Mouse (Mus musculus): Measurements from ENCODE around the gene Akap13. TPM values are rescaled to one million over a fixed set of nuclear protein-coding genes. Genes with fewer than 3 reads are reported as not detected.
"Not testable (repeated sequence)": the region's sequence is repeated elsewhere in the genome, so short reads cannot be mapped to it uniquely, and the experiment has no call there.

Gene Akap13
- polyA plus RNA-seq, 1 experiment from 2014 or later = 32.1 TPM

DNA sequence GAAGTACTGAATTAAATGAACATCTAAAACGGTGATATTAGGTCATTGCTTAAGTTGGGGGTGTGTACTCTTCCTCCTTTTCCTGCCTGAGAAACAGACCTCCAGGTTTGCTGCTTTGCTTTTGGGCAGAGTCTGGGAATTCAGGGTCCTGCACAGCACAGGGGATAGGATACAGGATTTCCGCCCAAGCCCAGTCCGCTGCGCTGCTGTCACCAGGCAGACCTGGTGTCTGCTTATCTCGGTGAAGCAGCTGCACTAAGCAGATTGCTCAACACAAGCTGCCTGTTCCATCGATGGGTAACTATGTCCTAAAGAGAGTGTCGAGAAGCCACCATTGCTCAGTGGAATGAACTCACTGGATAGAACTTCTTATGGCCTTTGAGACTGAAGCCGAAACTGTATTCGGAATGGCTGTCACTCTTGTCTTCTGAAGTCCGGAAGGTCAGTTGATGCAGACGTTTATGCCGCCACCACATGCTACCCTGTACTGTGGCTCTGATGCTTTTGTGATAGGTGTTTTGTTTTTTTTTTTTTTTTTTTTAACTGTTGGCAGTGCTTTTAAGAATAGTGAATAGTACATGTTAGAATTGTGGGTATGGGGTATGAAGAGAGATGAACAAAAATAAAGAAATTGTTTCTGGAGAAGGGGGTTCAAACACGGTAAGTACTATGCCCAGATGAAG lies 156.8 kb downstream of the Akap13 start:
- no peak overlapping the region for H3K4me3 ChIP-seq (ENCODE audit: low read depth, low read length)
- no peaks in the 10 kb centered on the region for H3K9me3 ChIP-seq (ENCODE audit: control insufficient read depth, low read length)
- H3K27me3 ChIP-seq (ENCODE audit: control insufficient read depth, insufficient read depth, low read length) = no peaks in the 10 kb centered on the region
- WGBS = 84% methylated on average over 13 of the region's 13 CpGs
- H3K4me2 ChIP-seq (replicated peaks; ENCODE audit: low read depth, low read length) = no peak overlapping the region
- H3K27ac ChIP-seq (ENCODE audit: low read depth, low read length) = no peak overlapping the region
- 0 out of 2 replicates have a peak, but pooled peaks cover 2% of the 10 kb centered on the region for H3K36me3 ChIP-seq (ENCODE audit: control insufficient read depth, insufficient read depth, low read length)
- DNase-seq (ENCODE audit: low spot score) = no peak
- H3K9ac ChIP-seq (ENCODE audit: low read depth, low read length) = no peak overlapping the region
- H3K4me1 ChIP-seq (replicated peaks; ENCODE audit: control insufficient read depth, insufficient read depth, low read length) = no peaks in the 10 kb centered on the region
- no peak for ATAC-seq (ENCODE audit: low FRiP score)

DNA sequence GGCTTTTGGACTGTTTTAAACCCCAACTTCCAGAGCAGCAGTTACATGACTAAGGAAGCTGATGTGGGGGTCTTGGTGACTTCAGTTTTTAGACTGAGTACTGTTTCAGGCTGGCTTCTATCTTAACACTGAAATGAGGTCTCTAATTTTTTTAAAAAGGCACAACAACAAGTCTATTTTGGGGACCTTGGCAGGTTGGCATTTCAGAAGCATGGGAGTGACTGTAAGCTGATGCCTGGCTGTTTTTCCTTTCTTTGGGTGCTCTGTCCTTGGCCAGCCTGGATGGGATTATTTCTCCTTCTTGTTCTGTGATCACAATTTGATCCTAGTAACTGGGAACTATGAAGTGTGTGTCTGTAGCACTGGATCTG lies 157.3 kb downstream of the Akap13 start:
- no peak overlapping the region for H3K27ac ChIP-seq (ENCODE audit: low read depth, low read length)
- H3K4me1 ChIP-seq (replicated peaks; ENCODE audit: control insufficient read depth, insufficient read depth, low read length) = no peaks in the 10 kb centered on the region
- ATAC-seq (ENCODE audit: low FRiP score) (no peak), DNase-seq (ENCODE audit: low spot score) (no peak)
- no peak overlapping the region for H3K9ac ChIP-seq (ENCODE audit: low read depth, low read length)
- H3K4me3 ChIP-seq (ENCODE audit: low read depth, low read length) = no peak overlapping the region
- H3K27me3 ChIP-seq (ENCODE audit: control insufficient read depth, insufficient read depth, low read length) = no peaks in the 10 kb centered on the region
- no peaks in the 10 kb centered on the region for H3K9me3 ChIP-seq (ENCODE audit: control insufficient read depth, low read length)
- 0 out of 2 replicates have a peak, but pooled peaks cover 2% of the 10 kb centered on the region for H3K36me3 ChIP-seq (ENCODE audit: control insufficient read depth, insufficient read depth, low read length)
- no peak overlapping the region for H3K4me2 ChIP-seq (replicated peaks; ENCODE audit: low read depth, low read length)

DNA sequence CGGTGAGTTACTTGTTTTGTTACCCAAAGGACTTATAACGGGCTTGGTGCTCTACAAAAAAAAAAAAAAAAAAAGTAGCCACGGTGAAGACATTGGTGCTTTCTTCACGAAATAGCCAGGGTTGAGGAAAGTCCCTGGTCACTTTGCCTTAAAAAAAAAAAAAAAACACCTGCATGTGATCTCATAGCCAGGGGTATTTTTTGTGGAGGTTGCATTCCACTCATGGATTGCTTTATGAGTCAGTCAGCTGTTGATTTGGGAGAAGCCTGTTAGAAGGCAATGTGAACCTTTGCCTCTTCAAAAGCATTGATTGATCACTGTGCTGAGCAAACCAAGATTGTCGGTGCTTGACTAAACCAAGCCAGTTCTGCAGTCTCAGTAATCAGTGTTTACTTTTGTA lies 157.9 kb downstream of the Akap13 start:
- Histone ChIP-seq H3K4me2 (replicated peaks; ENCODE audit: low read depth, low read length) (no peak overlapping the region), H3K4me1 (replicated peaks; ENCODE audit: control insufficient read depth, insufficient read depth, low read length) (no peaks in the 10 kb centered on the region), H3K9ac (ENCODE audit: low read depth, low read length) (no peak overlapping the region), H3K27ac (ENCODE audit: low read depth, low read length) (no peak overlapping the region), H3K27me3 (ENCODE audit: control insufficient read depth, insufficient read depth, low read length) (no peaks in the 10 kb centered on the region), H3K4me3 (ENCODE audit: low read depth, low read length) (no peak overlapping the region), H3K36me3 (ENCODE audit: control insufficient read depth, insufficient read depth, low read length) (0 out of 2 replicates have a peak, but pooled peaks cover 2% of the 10 kb centered on the region), H3K9me3 (ENCODE audit: control insufficient read depth, low read length) (no peaks in the 10 kb centered on the region)
- 79% methylated on average over 5 of the region's 5 CpGs for WGBS
- ATAC-seq (ENCODE audit: low FRiP score) (no peak), DNase-seq (ENCODE audit: low spot score) (no peak)

DNA sequence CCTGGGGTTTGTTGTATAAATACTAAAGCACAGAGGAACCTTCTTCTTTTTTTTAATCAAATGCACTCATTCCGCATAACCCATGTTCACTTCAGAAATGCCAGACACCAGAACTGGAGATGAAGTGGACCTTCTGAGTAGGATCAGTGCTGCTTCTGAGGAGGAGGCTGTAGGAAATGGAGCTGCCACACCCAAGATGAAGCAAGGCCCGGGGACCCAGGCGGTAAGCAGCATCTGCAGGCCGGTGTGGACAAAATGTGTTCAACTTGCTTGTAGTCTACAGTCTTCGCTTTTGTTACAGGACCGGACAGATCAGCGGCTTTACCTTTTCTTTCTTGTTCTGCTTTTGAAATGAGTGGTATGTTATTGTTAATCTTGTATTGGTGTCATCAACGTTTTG lies 159.5 kb downstream of the Akap13 start:
- no peak overlapping the region for H3K4me2 ChIP-seq (replicated peaks; ENCODE audit: low read depth, low read length)
- H3K27ac ChIP-seq (ENCODE audit: low read depth, low read length) = no peak overlapping the region
- DNase-seq (ENCODE audit: low spot score) (no peak), ATAC-seq (ENCODE audit: low FRiP score) (no peak)
- 93% methylated on average over 8 of the region's 8 CpGs for WGBS
- no peaks in the 10 kb centered on the region for H3K27me3 ChIP-seq (ENCODE audit: control insufficient read depth, insufficient read depth, low read length)
- H3K9me3 ChIP-seq (ENCODE audit: control insufficient read depth, low read length) = no peaks in the 10 kb centered on the region
- 0 out of 2 replicates have a peak, but pooled peaks cover 2% of the 10 kb centered on the region for H3K36me3 ChIP-seq (ENCODE audit: control insufficient read depth, insufficient read depth, low read length)
- H3K4me3 ChIP-seq (ENCODE audit: low read depth, low read length) = no peak overlapping the region
- H3K4me1 ChIP-seq (replicated peaks; ENCODE audit: control insufficient read depth, insufficient read depth, low read length) = no peaks in the 10 kb centered on the region
- no peak overlapping the region for H3K9ac ChIP-seq (ENCODE audit: low read depth, low read length)

DNA sequence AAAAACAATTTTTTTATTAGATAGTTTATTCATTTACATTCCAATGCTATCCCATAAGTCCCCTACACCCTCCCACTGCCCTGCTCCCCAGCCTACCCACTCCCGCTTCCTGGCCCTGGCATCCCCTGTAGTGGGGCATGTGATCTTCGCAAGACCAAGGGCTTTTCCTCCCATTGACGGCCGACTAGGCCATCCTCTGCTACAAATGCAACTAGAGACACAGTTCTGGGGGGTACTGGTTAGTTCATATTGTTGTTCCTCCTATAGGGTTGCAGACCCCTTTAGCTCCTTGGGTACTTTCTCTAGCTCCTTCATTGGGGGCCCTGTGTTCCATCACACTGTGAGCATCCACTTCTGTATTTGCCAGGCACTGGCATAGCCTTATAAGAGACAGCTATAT lies 161.9 kb downstream of the Akap13 start:
- H3K4me3 ChIP-seq (ENCODE audit: low read depth, low read length); H3K4me1 ChIP-seq (replicated peaks; ENCODE audit: control insufficient read depth, insufficient read depth, low read length); H3K9me3 ChIP-seq (ENCODE audit: control insufficient read depth, low read length); H3K27ac ChIP-seq (ENCODE audit: low read depth, low read length); H3K4me2 ChIP-seq (replicated peaks; ENCODE audit: low read depth, low read length); DNase-seq (ENCODE audit: low spot score); H3K36me3 ChIP-seq (ENCODE audit: control insufficient read depth, insufficient read depth, low read length); ATAC-seq (ENCODE audit: low FRiP score); H3K27me3 ChIP-seq (ENCODE audit: control insufficient read depth, insufficient read depth, low read length); H3K9ac ChIP-seq (ENCODE audit: low read depth, low read length): not testable (repeated sequence)
- 90% methylated on average over 4 of the region's 4 CpGs for WGBS

DNA sequence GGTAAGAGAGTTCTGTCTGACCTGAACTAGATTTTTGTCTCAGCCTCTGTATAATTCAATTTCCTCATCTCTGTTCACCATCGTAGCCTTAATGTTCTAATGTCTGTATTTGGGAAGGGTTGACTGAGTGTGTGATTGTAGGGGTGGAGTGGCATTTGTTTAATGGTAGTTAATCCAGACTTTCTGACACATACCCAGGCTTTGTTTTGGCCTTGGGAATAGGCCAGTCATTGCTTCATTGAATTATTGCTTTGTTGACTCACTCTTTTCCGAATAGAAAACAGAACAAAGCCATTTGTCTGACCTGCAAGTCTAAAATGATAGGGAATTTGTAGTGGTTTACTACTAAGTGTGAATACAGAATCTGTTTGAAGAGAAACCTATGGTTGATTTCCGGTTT lies 163.4 kb downstream of the Akap13 start:
- no peaks in the 10 kb centered on the region for H3K36me3 ChIP-seq (ENCODE audit: control insufficient read depth, insufficient read depth, low read length)
- no peaks in the 10 kb centered on the region for H3K27me3 ChIP-seq (ENCODE audit: control insufficient read depth, insufficient read depth, low read length)
- no peak for ATAC-seq (ENCODE audit: low FRiP score)
- no peaks in the 10 kb centered on the region for H3K4me1 ChIP-seq (replicated peaks; ENCODE audit: control insufficient read depth, insufficient read depth, low read length)
- no peak overlapping the region for H3K4me3 ChIP-seq (ENCODE audit: low read depth, low read length)
- 83% methylated on average over 3 of the region's 3 CpGs for WGBS
- no peak overlapping the region for H3K27ac ChIP-seq (ENCODE audit: low read depth, low read length)
- H3K9me3 ChIP-seq (ENCODE audit: control insufficient read depth, low read length) = no peaks in the 10 kb centered on the region
- DNase-seq (ENCODE audit: low spot score) = no peak
- H3K9ac ChIP-seq (ENCODE audit: low read depth, low read length) = no peak overlapping the region
- no peak overlapping the region for H3K4me2 ChIP-seq (replicated peaks; ENCODE audit: low read depth, low read length)

DNA sequence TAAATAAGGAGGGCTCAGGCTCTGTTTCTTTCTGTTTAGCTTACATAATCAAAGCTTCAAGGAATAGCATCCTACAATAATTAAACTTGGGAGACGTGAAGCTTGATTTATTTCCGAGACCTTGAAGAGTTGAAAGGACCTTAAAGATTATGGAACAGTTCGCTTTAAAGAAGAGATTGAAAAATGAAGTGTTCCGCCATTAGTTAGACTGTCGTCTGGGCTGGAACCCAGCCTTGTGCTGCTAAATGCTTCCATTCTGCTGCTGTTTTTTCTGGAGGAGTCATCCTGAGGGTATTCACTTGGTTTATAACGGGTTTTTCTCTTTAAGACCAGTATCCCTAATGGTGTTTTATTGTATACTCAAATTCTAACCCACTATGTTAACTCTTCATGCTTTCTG lies 164.5 kb downstream of the Akap13 start:
- 91% methylated on average over 6 of the region's 6 CpGs for WGBS
- no peak for ATAC-seq (ENCODE audit: low FRiP score)
- no peaks in the 10 kb centered on the region for H3K4me1 ChIP-seq (replicated peaks; ENCODE audit: control insufficient read depth, insufficient read depth, low read length)
- no peak for DNase-seq (ENCODE audit: low spot score)
- H3K9ac ChIP-seq (ENCODE audit: low read depth, low read length) = no peak overlapping the region
- H3K27me3 ChIP-seq (ENCODE audit: control insufficient read depth, insufficient read depth, low read length) = no peaks in the 10 kb centered on the region
- no peak overlapping the region for H3K4me2 ChIP-seq (replicated peaks; ENCODE audit: low read depth, low read length)
- H3K36me3 ChIP-seq (ENCODE audit: control insufficient read depth, insufficient read depth, low read length) = no peaks in the 10 kb centered on the region
- H3K4me3 ChIP-seq (ENCODE audit: low read depth, low read length) = no peak overlapping the region
- H3K9me3 ChIP-seq (ENCODE audit: control insufficient read depth, low read length) = no peaks in the 10 kb centered on the region
- H3K27ac ChIP-seq (ENCODE audit: low read depth, low read length) = no peak overlapping the region

DNA sequence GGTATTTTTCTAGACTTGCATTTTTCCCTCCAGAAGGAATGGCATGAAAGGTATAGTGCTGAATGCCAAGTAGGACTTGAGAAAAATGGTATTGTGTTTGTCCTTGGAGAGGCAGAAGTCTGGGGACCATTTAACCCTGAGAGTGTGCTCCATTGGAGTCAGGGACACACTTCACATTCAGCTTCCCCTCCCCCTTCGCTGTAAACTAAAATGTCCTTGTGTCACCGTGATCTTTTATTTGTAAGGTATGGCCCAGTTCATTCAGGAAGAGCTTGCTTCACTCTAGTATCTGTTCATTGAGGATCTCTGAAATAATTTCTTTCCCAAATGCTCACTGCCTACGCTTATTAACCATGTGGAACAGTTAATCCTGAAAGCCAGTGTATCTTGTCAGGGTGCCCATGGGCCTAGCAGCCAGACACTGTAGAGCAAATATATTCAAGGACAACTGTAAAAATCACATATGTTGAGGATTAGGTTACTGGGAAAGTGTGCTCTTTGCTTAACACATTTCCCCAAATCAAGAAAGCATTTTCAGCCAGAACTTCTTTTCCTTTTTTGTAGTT lies 165.1 kb downstream of the Akap13 start:
- no peaks in the 10 kb centered on the region for H3K9me3 ChIP-seq (ENCODE audit: control insufficient read depth, low read length)
- no peaks in the 10 kb centered on the region for H3K36me3 ChIP-seq (ENCODE audit: control insufficient read depth, insufficient read depth, low read length)
- no peaks in the 10 kb centered on the region for H3K4me1 ChIP-seq (replicated peaks; ENCODE audit: control insufficient read depth, insufficient read depth, low read length)
- ATAC-seq (ENCODE audit: low FRiP score) (no peak), DNase-seq (ENCODE audit: low spot score) (no peak)
- H3K27ac ChIP-seq (ENCODE audit: low read depth, low read length) = no peak overlapping the region
- no peak overlapping the region for H3K9ac ChIP-seq (ENCODE audit: low read depth, low read length)
- no peak overlapping the region for H3K4me2 ChIP-seq (replicated peaks; ENCODE audit: low read depth, low read length)
- H3K27me3 ChIP-seq (ENCODE audit: control insufficient read depth, insufficient read depth, low read length) = no peaks in the 10 kb centered on the region
- no peak overlapping the region for H3K4me3 ChIP-seq (ENCODE audit: low read depth, low read length)
- 95% methylated on average over 3 of the region's 3 CpGs for WGBS

DNA sequence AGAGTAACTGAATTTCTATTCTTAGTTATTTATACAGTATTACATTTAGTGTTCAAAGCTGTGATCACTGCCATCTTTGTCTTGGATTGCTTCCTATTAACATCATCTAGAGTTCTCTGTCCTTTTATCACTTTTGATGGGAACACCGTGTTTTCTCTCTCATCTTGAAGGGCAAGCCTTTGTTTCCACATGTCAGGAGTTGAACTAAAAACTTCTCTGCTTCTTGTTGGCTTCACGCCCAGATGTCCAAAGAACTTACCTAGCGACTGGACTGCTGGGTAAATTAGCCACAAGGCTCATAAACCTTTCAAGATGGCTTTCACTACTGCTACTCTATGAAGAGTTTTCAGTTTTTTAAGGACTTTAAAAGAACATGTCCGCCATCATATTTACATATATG lies 165.6 kb downstream of the Akap13 start:
- no peak overlapping the region for H3K27ac ChIP-seq (ENCODE audit: low read depth, low read length)
- no peak overlapping the region for H3K4me2 ChIP-seq (replicated peaks; ENCODE audit: low read depth, low read length)
- H3K9me3 ChIP-seq (ENCODE audit: control insufficient read depth, low read length) = no peaks in the 10 kb centered on the region
- H3K4me1 ChIP-seq (replicated peaks; ENCODE audit: control insufficient read depth, insufficient read depth, low read length) = no peaks in the 10 kb centered on the region
- DNase-seq (ENCODE audit: low spot score) (no peak), ATAC-seq (ENCODE audit: low FRiP score) (no peak)
- no peaks in the 10 kb centered on the region for H3K27me3 ChIP-seq (ENCODE audit: control insufficient read depth, insufficient read depth, low read length)
- H3K9ac ChIP-seq (ENCODE audit: low read depth, low read length) = no peak overlapping the region
- H3K36me3 ChIP-seq (ENCODE audit: control insufficient read depth, insufficient read depth, low read length) = no peaks in the 10 kb centered on the region
- WGBS = 92% methylated on average over 4 of the region's 4 CpGs
- H3K4me3 ChIP-seq (ENCODE audit: low read depth, low read length) = no peak overlapping the region

Data from hindbrain, embryonic 11.5 days (tissue).